Comparison of ENCODE assay signal across 11 mouse cellular contexts in the genomic region with DNA sequence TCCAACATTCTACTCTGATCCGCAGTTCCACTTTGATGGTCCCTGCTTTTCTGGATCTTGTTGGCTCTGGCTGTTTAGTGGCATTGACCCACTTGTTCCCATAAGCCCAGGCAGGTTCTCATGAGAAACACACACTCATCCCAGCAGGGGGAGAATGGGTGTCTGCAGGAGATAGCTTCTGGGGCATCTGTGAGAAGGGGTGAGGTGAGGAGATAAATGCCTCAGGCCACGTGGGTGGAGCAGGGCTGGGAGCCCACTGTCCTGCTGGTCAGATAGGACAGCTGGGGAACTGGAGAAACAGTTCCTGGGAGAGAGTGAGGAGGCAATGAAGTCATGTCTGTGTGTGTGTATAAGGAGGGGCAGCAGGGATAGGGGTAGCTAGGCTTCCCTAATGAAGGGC. TPM values are rescaled to one million over a fixed set of nuclear protein-coding genes. Genes with fewer than 3 reads are reported as not detected.
DNase-seq lines count a peak whose midpoint lies in the region; TF ChIP-seq lines count a peak whose summit lies in the region.
"Had no signal": no experiment of that assay in that cellular context is flagged by ENCODE, and none has a peak within 500 bp of the region (broad histone marks: within the 10 kb centered on the region; RNA-seq: fewer than 3 reads in every experiment).

No protein-coding gene starts in this region.

- TF ChIP-seq POLR2A in myocyte (IDR thresholded peaks at IDR 0.05; ENCODE audit: insufficient read length, low read depth) = no peak

- no peak overlapping the region for H3K4me3 ChIP-seq in myocyte
- H3K4me3 ChIP-seq in left cerebral cortex, adult 2 months = no peak overlapping the region
- H3K4me3 ChIP-seq: neural tube, embryonic 15.5 days had no signal

- TF ChIP-seq CTCF in left cerebral cortex, adult 2 months (IDR thresholded peaks at IDR 0.05) = no peak

- peaks cover 8% of the 10 kb centered on the region for H3K36me3 ChIP-seq in myocyte (ENCODE audit: control insufficient read depth, insufficient read depth)

- no peaks in the 10 kb centered on the region for H3K79me2 ChIP-seq in myocyte (ENCODE audit: control insufficient read depth, insufficient read depth)

- no peak overlapping the region for H3K4me2 ChIP-seq in myocyte (ENCODE audit: low read depth)
- H3K4me2 ChIP-seq: neural tube, embryonic 15.5 days had no signal

- H3K27me3 ChIP-seq in myocyte (ENCODE audit: control insufficient read depth, insufficient read depth, insufficient read length) = no peaks in the 10 kb centered on the region

- intact Hi-C loops in gastrocnemius, postnatal 14 days (cut with DNase I; ENCODE audit: low total_unique reads) = no loop called here
- intact Hi-C loops in heart, postnatal 10 days (cut with DNase I) = no loop called here
- intact Hi-C loops in left cerebral cortex, adult 2 months (cut with DNase I) = no loop called here

- no peak overlapping the region for H3ac ChIP-seq in myocyte (ENCODE audit: control insufficient read depth, insufficient read length)

- H3K27ac ChIP-seq in left cerebral cortex, adult 2 months = no peak overlapping the region
- H3K27ac ChIP-seq: macrophage; neural tube, embryonic 15.5 days had no signal

- peak; percentile 24 for DNase-seq in gastrocnemius, postnatal 14 days
- DNase-seq in gastrocnemius, adult 8-10 months (ENCODE audit: low spot score in 2 of 2) = no peak
- DNase-seq in MN1 (ENCODE audit: low spot score) = peak; percentile 26
- DNase-seq in heart, postnatal 10 days = peak; percentile 42 to 43
- DNase-seq in left cerebral cortex, adult 2 months (ENCODE audit: extremely low spot score in 1 of 2, low spot score in 2 of 2) = no peak
- DNase-seq in left cerebral cortex, adult 18-20 months (ENCODE audit: low spot score in 2 of 2) = no peak
- no peak for DNase-seq in frontal cortex, postnatal 14 days (ENCODE audit: low spot score in 2 of 2)
- DNase-seq: cerebellum, adult 11 months had no signal

TF ChIP-seq in myocyte, 11 proteins besides CTCF, POLR2A, EP300 and RAD21:
- TF ChIP-seq SRF (IDR thresholded peaks at IDR 0.05; ENCODE audit: control insufficient read depth, insufficient read length, low read depth) (no peak), POLR2AphosphoS2 (IDR thresholded peaks at IDR 0.05; ENCODE audit: insufficient read length, low read depth) (no peak), MYOG (IDR thresholded peaks at IDR 0.05; ENCODE audit: control insufficient read depth in 1 of 3, insufficient read depth in 1 of 3, insufficient read length in 2 of 3, low read depth in 2 of 3) (peak in 1 of 3 experiments; percentile 40), MYOD1 (IDR thresholded peaks at IDR 0.05; ENCODE audit: control insufficient read depth in 1 of 3, insufficient read length in 2 of 3, low read depth in 2 of 3) (peak in 2 of 3 experiments; percentile 12 to 28)

RNA-seq across cellular contexts. Expression of a gene that starts 6.9 kb away (rescaled TPM):
- total RNA-seq in gastrocnemius, postnatal 14 days (2021) = 10 to 100 TPM; 13.8 to 14.9 TPM
- total RNA-seq in gastrocnemius, adult 8-10 months (2022) = 10 to 100 TPM; 12.8 to 16.7 (median 15.5) TPM
- total RNA-seq in heart, postnatal 10 days (2021) = 10 to 100 TPM; 17.6 to 19.4 TPM
- polyA plus RNA-seq in myocyte (2012; fragmentation: generic; extraction: Trizol) = 14.9 TPM
- 10 to 100 TPM; 38.1 to 40.7 TPM for total RNA-seq in left cerebral cortex, adult 2 months (2021)
- 10 to 100 TPM; 42.0 to 42.1 TPM for total RNA-seq in left cerebral cortex, adult 18-20 months (2021)

RNA-seq across cellular contexts. Expression of a gene that starts 39.0 kb away (rescaled TPM):
- total RNA-seq in gastrocnemius, postnatal 14 days (2021) = 1 to 10 TPM; 3.2 to 3.3 TPM
- total RNA-seq in gastrocnemius, adult 8-10 months (2022) = 1 to 10 TPM; 2.9 to 3.7 (median 3.3) TPM
- total RNA-seq in heart, postnatal 10 days (2021) = 1 to 10 TPM; 4.4 to 5.3 TPM
- polyA plus RNA-seq in myocyte (2012; fragmentation: generic; extraction: Trizol) = 4.5 TPM
- total RNA-seq in left cerebral cortex, adult 2 months (2021) = 10 to 100 TPM; 15.8 to 16.5 TPM
- 10 to 100 TPM; 13.4 to 16.0 TPM for total RNA-seq in left cerebral cortex, adult 18-20 months (2021)

Comparison
In these comparisons a context has a peak if more than half of its experiments do, and no peak if none do; other contexts are left out.
1. DNase-seq: peak in gastrocnemius, postnatal 14 days (single experiment), MN1 (single experiment) and heart, postnatal 10 days (2 of 2); none in gastrocnemius, adult 8-10 months (0 of 2), left cerebral cortex, adult 2 months (0 of 2), left cerebral cortex, adult 18-20 months (0 of 2) and frontal cortex, postnatal 14 days (0 of 2).